Mouse (Mus musculus) cerebellum, adult 2 months (tissue): ENCODE data around the gene Drc7. TPM values are rescaled to one million over a fixed set of nuclear protein-coding genes. Genes with fewer than 3 reads are reported as not detected.

Experiments
- DNase-seq, 2 experiments: peaks; one replicate each; pipeline ENCODE4 v3.0.0; 2021
- H3K27ac ChIP-seq: fragments of 200-500 bp; 2 replicates; pipeline ENCODE4 v1.5.1; 2012; ENCODE audit warnings: low read length, control low read depth, inconsistent platforms; ENCODE audit not compliant: insufficient read depth
- H3K27me3 ChIP-seq: fragments of 200-500 bp; 2 replicates; pipeline ENCODE4 v1.6.1; 2012; ENCODE audit warnings: inconsistent platforms, mild to moderate bottlenecking, low read length, moderate library complexity; ENCODE audit not compliant: control insufficient read depth, insufficient read depth
- H3K4me1 ChIP-seq: fragments of 200-500 bp; 2 replicates; pipeline ENCODE4 v1.6.1; 2011; ENCODE audit warnings: low read length; ENCODE audit not compliant: control insufficient read depth, insufficient read depth
- H3K4me3 ChIP-seq: fragments of 200-500 bp; replicated peaks from 2 replicates; pipeline ENCODE3; 2011; ENCODE audit warnings: mild to moderate bottlenecking, low read depth, low read length, control low read depth; ENCODE audit not compliant: insufficient read depth
- CTCF ChIP-seq: fragments of 200-500 bp; IDR thresholded peaks from 2 replicates; pipeline ENCODE4 v1.5.1; 2011; ENCODE audit warnings: low read depth, mild to moderate bottlenecking, control low read depth, low read length, moderate library complexity, borderline replicate concordance; ENCODE audit not compliant: insufficient read depth
- POLR2A ChIP-seq: fragments of 200-500 bp; IDR thresholded peaks from 2 replicates; pipeline ENCODE4 v1.6.1; 2011; ENCODE audit warnings: low read length, control low read depth, borderline replicate concordance; ENCODE audit not compliant: insufficient read depth
- WGBS: fragments of 180-500 bp; shearing (Covaris S2); methylation state at CpG from one replicate; pipeline ENCODE4 v1.1.7; 2018; 5-methylcytosine and 5-hydroxymethylcytosine counted together
- polyA plus RNA-seq: library from polyadenylated mRNA; depleted of rRNA; stranded (reverse); fragments of >200 nt; gene quantifications from 2 replicates; pipeline ENCODE4 v1.2.3, GENCODE M21; 2012; rRNA removed

The Drc7 gene
- polyA plus RNA-seq, 1 experiment = 2.2 TPM

DNA sequence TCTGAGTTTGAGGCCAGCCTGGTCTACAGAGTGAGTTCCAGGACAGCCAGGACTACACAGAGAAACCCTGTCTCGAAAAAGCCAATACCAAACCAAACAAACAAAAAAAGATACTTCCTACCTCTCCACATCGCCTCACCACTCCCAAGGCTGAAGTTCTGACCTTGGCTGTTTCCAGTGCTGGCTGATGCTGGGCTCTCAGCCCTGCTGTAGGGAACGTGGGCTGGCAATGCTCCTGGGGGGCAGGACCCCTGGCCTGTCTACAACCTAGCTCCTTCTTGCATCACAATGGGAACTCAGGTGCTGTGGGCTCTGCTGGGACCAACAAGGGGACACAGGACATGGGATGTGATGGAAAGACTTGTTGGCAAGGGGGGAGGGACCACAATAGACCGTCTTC is 58.2 kb downstream of the Drc7 start:
- Histone ChIP-seq H3K27me3 (no peaks in the 10 kb centered on the region), H3K4me1 (no peaks in the 10 kb centered on the region), H3K4me3 (no peak overlapping the region), H3K27ac (no peak overlapping the region)
- TF ChIP-seq CTCF (no peak), POLR2A (no peak)
- DNase-seq = no peak
- 68% methylated on average over 4 of the region's 4 CpGs for WGBS

DNA sequence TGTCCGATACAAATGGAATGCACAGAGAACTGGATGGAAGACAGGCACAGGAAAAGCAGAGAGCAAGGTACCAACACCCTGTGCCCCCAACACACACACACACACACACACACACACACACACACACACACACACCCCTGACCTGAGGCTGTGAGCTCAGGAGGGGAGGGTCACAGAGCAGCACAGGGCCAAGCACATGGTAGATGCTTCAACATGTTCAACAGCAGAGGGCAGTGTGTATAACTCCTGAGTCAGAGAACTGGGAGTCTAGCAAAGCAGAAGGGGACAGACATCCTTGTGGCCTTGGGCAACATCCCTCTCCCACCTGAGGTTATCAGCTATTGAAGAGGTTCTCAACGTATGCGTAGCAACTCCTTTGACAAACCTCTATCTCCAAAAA is 58.8 kb downstream of the Drc7 start:
- DNase-seq = no peak
- H3K27me3 ChIP-seq = no peaks in the 10 kb centered on the region
- 81% methylated on average over 3 of the region's 3 CpGs for WGBS
- no peak overlapping the region for H3K27ac ChIP-seq
- no peak overlapping the region for H3K4me3 ChIP-seq
- TF ChIP-seq POLR2A (no peak), CTCF (peak; percentile 58)
- H3K4me1 ChIP-seq = no peaks in the 10 kb centered on the region

DNA sequence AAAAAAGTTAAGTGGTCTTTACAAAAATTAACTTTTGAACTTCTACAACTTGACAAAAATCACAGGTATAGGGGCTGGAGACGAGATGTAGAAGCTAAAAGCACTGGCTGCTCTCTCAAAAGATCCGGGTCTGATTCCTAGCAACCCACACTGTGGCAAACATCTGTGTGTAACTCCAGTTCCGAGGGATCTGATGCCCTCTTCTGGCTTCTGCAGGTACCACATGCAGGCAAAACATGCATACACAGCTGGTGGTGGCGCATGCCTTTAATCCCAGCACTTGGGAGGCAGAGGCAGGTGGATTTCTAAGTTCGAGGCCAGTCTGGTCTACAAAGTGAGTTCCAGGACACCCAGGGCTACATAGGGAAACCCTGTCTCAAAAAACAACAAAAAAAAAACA is 68.6 kb downstream of the Drc7 start:
- no peak overlapping the region for H3K27ac ChIP-seq
- no peak overlapping the region for H3K4me3 ChIP-seq
- no peaks in the 10 kb centered on the region for H3K4me1 ChIP-seq
- TF ChIP-seq POLR2A (no peak), CTCF (no peak)
- WGBS = 89% methylated on average over 5 of the region's 5 CpGs
- DNase-seq = no peak
- H3K27me3 ChIP-seq = no peaks in the 10 kb centered on the region

DNA sequence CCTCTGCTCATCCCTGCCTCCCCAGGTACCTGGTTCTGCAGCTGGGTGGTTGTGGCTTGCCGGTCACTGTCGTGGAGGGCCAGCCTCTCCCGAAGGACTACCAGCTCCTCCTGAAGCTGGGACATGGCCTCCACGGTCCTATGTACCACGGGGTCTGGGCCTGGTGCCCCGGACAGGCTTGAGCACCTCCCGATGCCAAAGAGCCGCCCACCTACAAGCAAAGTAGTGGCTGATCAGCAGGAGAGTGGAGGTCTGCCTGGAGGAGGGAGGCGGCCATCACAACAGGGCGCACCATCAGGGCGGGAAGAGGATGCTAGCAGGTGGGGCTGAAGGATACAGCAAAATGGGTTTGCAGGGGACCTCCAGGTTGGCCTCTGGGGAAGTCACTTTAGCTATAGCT is 71.6 kb downstream of the Drc7 start:
- WGBS = 76% methylated on average over 11 of the region's 11 CpGs
- Histone ChIP-seq H3K27me3 (no peaks in the 10 kb centered on the region), H3K4me3 (no peak overlapping the region), H3K27ac (no peak overlapping the region), H3K4me1 (no peaks in the 10 kb centered on the region)
- TF ChIP-seq CTCF = no peak
- TF ChIP-seq POLR2A = no peak
- no peak for DNase-seq

- WGBS = 29% methylated on average over 9 of the region's 9 CpGs
- Histone ChIP-seq H3K4me1 (no peaks in the 10 kb centered on the region), H3K4me3 (no peak overlapping the region), H3K27ac (no peak overlapping the region), H3K27me3 (no peaks in the 10 kb centered on the region)
- TF ChIP-seq POLR2A = no peak
- TF ChIP-seq CTCF = no peak
- no peak for DNase-seq
Observed at GRCm38 (mm10) chr8:95127658-95128057, 72.8 kb downstream of the Drc7 start.

Other genes starting within 250 kb of the Drc7 start
- 0.36 and 1.1 TPM in 2 replicates for gene Ccl17, start 244.7 kb upstream of the Drc7 start, polyA plus RNA-seq
- 155 and 163 TPM in 2 replicates for gene Coq9, start 216.8 kb upstream of the Drc7 start, polyA plus RNA-seq
- gene Ciapin1, start 216.7 kb upstream of the Drc7 start, polyA plus RNA-seq = 58.2 and 58.4 TPM in 2 replicates
- gene Polr2c, start 197.7 kb upstream of the Drc7 start, polyA plus RNA-seq = 154 and 166 TPM in 2 replicates
- 12.1 and 12.5 TPM in 2 replicates for gene Dok4, start 178.8 kb upstream of the Drc7 start, polyA plus RNA-seq
- gene Ccdc102a, start 137.0 kb upstream of the Drc7 start, polyA plus RNA-seq = 3.0 and 3.2 TPM in 2 replicates
- gene Adgrg5, start 131.4 kb upstream of the Drc7 start, polyA plus RNA-seq = 0.06 and 0.08 TPM in 2 replicates
- 75.8 and 79.1 TPM in 2 replicates for gene Adgrg1, start 80.4 kb upstream of the Drc7 start, polyA plus RNA-seq
- gene Adgrg3, start 37.4 kb upstream of the Drc7 start, polyA plus RNA-seq = 0.16 and 0.25 TPM in 2 replicates
- gene Katnb1, start 26.1 kb downstream of the Drc7 start, polyA plus RNA-seq = 53.0 and 54.0 TPM in 2 replicates
- gene Kifc3, start 147.7 kb downstream of the Drc7 start, polyA plus RNA-seq = 49.9 and 56.8 TPM in 2 replicates